Mouse (Mus musculus): ENCODE results near the gene Rnf40. TPM values are rescaled to one million over a fixed set of nuclear protein-coding genes. Genes with fewer than 3 reads are reported as not detected.

The Rnf40 gene
- 10 to 100 TPM; 69.5 to 74.7 TPM for total RNA-seq (2021)
- long read RNA-seq, experiment 1, full-length matches to known transcripts: 78 of 95 reads
- long read RNA-seq, experiment 1, partial matches to known transcripts: 8 of 95 reads
- long read RNA-seq, experiment 1, other reads (novel, unspliced or antisense): 9 of 95 reads
- long read RNA-seq, experiment 2, full-length matches to known transcripts: 68 of 86 reads
- long read RNA-seq, experiment 2, partial matches to known transcripts: 11 of 86 reads
- long read RNA-seq, experiment 2, other reads (novel, unspliced or antisense): 7 of 86 reads

DNA sequence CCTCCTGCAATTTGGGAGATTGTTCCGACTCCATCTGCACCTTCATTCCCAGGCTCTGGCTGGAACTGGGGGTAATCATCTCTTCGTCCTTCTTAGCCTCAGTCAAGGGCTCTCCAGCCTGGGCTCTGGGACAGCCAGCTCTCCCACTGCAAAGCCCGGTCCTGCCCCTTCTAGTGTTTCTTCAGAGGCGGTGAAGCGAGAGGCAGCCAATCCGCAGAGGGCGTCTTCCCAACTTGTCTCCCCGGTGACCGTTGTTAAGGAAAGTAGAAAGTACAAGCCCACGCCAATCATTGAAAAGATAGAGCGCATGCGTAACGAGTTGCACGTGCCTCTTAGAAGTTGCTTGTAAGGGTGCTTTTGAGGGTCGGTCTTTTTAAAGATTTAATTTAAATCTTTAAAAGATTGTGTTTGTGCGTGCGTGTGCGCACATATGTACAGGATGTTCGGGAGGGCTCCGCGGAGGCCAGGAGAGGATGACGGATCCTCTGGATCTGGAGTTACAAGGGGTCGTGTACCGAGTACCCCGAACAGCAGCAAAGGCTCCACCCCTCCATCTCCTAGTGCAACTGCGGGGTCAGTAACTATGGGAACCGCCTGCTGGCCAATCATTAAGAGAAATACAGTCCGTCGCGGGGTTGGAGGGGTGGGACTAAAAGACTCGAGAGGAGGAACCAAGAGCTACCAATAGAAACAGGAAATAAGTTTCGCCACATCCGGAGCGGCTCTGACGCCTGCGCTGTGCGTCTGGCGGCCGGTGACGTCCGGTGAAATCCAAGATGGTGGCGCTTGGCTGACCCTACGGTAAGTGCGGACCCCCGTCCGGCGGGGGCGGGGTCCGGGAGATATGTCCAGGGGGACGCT, at the start of gene Rnf40, which contains the start of gene Ccdc189:
Gene Rnf40, plus strand, starts transcription at position 757 of the 861 bp plus-strand sequence.
Gene Ccdc189, minus strand, starts transcription at position 585 of the 861 bp plus-strand sequence.
- intact Hi-C loops (cut with DNase I): no loop called here
- DNase-seq (ENCODE audit: low spot score in 2 of 2): peak; percentile 95 to 98

- DNase-seq (ENCODE audit: low spot score in 2 of 2): peak in 1 of 2 experiments; percentile 18
- intact Hi-C loops (cut with DNase I): no loop called here
Measured at GRCm38 (mm10) chr7:127541671-127542070, 46.9 kb upstream of the Rnf40 start.

DNA sequence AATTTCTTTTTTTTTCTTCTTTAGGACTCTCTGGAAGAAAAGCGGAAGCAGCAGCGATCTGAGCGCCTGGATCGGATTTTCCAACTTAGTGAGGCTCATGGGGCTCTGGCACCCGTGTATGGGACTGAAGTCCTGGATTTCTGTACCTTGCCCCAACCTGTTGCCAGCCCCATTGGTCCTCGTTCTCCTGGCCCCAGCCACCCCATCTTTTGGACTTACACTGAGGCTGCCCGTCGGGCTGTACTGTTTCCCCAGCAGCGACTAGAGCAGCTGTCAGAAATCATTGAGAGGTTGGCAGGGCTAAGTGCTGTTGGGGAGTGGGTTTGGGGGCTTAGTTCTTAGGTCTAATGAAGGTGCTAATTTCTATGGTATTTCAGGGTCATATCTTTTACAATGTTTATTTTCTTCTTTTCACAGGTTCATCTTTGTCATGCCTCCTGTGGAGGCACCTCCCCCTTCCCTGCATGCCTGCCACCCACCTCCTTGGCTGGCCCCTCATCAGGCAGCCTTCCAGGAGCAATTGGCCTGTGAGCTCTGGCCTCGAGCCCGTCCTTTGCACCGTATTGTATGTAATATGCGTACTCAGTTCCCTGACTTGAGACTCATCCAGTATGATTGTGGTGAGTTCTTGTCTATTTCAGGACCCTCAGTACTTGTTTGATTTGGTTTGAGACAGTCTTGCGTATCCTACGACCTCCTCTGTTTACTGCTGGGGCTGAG, 39.3 kb upstream of the Rnf40 start:
- no peak for DNase-seq (ENCODE audit: low spot score in 2 of 2)

GRCm38 (mm10) chr7:127551558-127551957, 37.0 kb upstream of the Rnf40 start:
- DNase-seq (ENCODE audit: low spot score in 2 of 2): no peak
- intact Hi-C loops (cut with DNase I): no loop called here

More for the DNA sequence above, 39.3 kb upstream of the Rnf40 start:
- intact Hi-C loops (cut with DNase I): no loop called here

DNA sequence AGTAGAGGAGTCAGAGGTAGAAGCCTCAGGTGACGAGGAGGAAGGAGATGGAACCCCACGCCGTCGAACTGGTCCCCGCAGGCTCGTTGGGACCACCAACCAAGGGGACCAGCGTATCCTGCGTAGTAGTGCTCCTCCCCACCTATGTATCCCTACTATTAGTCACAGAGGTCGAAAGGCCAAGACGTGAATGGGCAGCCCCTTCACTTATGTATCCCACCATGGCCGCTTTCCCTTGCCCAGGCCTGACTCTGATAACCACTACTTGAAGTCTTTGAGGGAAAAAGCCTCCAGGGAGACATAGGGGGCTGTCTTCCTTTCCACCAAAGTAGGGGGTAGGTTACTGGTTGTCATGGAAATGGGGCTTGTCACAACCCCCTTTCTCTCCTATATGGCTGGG, 28.0 kb upstream of the Rnf40 start:
- DNase-seq (ENCODE audit: low spot score in 2 of 2): no peak
- intact Hi-C loops (cut with DNase I): loop anchor here (5.0 kb wide), 1 partner anchor 33 kb away; no protein-coding TSS in a partner anchor

- intact Hi-C loops (cut with DNase I): loop anchor here (5.0 kb wide), 1 partner anchor 34 kb away; no protein-coding TSS in a partner anchor
- no peak for DNase-seq (ENCODE audit: low spot score in 2 of 2)
Measured at GRCm38 (mm10) chr7:127561340-127561858, 27.2 kb upstream of the Rnf40 start, which contains the start of gene Tmem265. Gene Tmem265 (plus strand): TSS chr7:127561390.

DNA sequence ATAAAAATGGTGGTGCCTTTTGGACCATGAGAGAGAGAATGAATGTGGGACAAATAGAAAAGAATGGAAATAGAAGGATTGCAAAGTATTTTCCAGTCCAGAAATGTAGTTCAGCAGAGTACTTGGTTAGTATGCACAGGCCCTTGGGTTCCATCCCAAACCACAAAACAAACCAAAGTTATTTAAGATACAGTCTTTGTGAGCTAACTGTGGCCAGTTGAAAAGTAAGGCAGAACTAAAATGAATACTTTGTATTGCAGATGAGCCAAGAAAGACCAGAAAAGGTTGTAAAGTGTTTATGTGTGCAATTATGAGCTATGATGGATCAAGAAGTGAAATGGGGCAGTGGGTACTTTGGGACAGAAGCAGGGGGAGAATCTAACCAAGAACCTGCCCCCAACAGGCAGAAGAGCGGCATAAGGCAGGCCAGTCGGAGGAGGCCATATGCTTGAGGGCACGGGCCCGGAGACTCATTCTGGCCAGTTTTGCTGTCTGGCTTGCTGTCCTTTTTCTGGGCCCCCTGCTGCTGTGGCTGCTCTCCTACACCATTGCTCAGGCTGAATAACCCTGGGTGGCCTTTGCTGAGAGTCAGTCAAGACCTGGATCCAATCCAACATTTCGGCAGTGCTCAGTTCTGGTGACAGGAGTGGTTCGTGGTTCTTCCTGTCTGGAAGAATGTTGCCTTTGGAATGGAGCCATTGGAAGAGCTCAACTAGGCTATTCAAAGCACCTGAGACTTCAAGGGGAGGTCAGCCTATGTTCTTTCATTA, 24.0 kb upstream of the Rnf40 start:
- DNase-seq (ENCODE audit: low spot score in 2 of 2): no peak
- intact Hi-C loops (cut with DNase I): loop anchor here (5.0 kb wide), 1 partner anchor 37 kb away; no protein-coding TSS in a partner anchor

DNA sequence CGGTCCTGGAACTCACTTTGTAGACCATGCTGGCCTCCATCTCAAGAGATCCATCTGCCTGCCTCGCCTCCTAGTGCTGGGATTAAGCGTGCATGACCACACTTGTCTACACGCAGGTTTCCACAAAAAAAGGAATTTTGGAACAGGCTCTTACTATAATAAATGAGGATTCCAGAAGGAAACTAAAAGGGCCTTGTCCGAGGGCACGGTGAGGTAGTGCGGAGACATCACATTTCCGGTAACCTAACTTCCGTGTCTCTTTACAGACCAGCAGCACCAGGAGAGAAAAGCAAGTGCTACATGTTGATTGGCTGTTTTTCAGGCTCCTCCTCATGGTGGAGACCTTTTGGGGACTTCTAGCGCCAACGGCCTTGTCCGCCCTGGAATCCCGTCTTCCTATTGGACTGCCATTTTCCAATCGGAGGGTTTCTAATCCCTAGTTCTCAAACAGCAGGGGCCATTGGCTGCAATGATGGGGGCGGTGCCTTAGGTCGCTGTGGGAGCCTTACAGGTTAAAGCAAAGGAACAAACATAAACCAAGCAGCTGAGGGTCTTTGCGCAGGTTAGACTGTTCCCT, 15.6 kb upstream of the Rnf40 start, which contains the start of gene Phkg2:
Gene Phkg2, plus strand, starts transcription at position 446 of the 577 bp plus-strand sequence.
- DNase-seq (ENCODE audit: low spot score in 2 of 2): peak; percentile 92 to 98
- intact Hi-C loops (cut with DNase I): no loop called here

GRCm38 (mm10) chr7:127573503-127574008, 15.0 kb upstream of the Rnf40 start:
- intact Hi-C loops (cut with DNase I): no loop called here

GRCm38 (mm10) chr7:127574115-127574514, 14.5 kb upstream of the Rnf40 start:
- DNase-seq (ENCODE audit: low spot score in 2 of 2): no peak
- intact Hi-C loops (cut with DNase I): no loop called here

More at GRCm38 (mm10) chr7:127573503-127574008, 15.0 kb upstream of the Rnf40 start:
- DNase-seq (ENCODE audit: low spot score in 2 of 2): no peak

DNA sequence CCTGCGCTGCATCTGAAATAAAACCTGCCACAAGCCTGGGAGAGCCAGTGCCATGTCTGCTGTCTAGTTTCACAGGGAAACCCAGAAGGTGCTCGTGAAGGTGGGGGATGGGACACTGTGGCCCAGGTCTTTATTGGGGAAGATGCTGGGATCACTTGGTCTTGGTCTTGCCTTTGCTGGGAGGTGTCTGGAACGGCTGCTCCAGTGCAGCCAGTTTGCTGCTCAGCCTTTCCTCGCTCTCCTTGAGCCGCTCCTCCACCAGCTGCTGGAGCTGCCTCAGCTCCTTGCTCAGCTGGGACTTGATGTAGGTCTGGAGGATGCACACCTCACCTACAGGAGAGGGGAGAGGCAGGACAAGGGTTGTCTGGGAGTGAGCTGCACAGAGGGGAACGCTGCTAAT, 5.3 kb upstream of the Rnf40 start:
- DNase-seq (ENCODE audit: low spot score in 2 of 2): no peak
- intact Hi-C loops (cut with DNase I): no loop called here

DNA sequence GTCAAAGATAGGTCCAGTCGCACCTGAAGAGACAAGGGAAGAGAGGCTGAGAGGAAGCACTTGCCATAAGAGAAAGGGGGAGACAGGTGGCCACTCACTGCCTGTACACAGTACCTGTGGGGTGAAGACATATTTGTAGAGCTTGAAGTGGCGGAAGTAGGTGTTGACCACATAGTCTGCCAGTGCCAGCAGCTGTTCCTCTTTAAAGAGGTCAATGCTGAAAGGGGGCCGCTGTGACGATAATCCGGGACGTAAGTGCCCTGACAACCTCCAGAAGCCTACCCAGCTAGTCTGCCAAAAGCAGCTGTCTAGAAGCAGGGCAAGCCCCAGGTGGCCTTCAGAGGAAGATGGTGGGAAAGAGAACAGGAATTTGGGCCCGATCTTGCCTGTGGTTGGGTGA, 3.5 kb upstream of the Rnf40 start:
- DNase-seq (ENCODE audit: low spot score in 2 of 2): no peak
- intact Hi-C loops (cut with DNase I): no loop called here

GRCm38 (mm10) chr7:127586149-127586548, 2.4 kb upstream of the Rnf40 start:
- no peak for DNase-seq (ENCODE audit: low spot score in 2 of 2)
- intact Hi-C loops (cut with DNase I): no loop called here

DNA sequence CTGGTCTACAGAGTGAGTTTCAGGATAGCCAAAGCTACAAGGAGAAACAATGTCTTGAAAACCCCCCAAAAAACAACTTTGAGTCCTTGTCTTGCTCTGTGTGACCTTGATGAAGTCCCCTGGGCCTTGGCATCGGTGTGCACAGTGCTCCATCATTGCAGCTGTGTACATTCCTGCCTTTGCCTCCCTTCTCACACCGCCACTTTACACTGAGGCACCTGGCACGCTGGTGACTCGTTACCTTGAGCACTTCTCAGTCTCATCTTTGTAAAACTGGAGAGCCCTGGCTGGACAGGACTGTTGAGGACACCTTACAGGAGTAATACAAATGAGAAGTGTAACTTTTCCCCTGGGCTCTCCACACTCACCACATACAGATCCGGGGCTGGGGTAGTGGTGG, 1.4 kb upstream of the Rnf40 start:
- no peak for DNase-seq (ENCODE audit: low spot score in 2 of 2)
- intact Hi-C loops (cut with DNase I): no loop called here

DNA sequence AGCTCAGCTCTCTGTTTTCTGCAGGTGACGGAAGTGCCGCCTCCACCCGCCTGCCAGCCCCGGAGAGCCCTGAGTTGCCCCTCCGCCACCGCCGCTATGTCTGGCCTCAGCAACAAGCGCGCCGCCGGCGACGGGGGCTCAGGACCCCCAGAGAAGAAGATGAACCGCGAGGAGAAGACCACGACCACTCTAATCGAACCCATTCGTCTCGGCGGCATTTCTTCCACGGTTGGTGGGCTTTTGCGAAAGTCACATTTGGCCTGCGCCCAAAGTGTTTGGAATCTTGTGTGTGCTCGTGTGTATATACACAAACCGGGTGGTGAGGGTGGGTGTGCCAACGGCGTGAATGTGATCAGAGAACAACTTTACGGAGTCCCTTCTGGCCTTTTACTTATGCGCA, 334 bp downstream of the Rnf40 start:
- intact Hi-C loops (cut with DNase I): no loop called here
- DNase-seq (ENCODE audit: low spot score in 2 of 2): no peak

DNA sequence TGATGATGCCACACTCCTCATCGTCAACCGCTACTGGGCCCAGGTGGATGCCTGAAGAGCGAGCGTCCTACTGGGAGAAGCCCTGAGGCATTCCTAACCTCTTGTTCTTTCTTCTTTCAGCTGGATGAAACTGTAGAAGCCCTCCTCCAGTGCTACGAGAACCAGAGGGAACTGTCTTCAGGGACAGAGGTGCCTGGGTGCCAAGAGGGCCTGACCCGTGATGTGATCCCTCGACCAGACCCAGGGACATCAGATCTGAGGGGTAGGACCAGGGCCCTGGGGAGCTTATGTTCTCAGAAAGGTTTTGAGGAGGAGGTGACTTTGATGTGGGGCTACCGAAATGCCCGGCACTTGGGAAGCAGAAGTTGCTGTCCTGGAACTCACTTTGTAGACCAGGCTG, 1.1 kb downstream of the Rnf40 start:
- intact Hi-C loops (cut with DNase I): no loop called here
- no peak for DNase-seq (ENCODE audit: low spot score in 2 of 2)

DNA sequence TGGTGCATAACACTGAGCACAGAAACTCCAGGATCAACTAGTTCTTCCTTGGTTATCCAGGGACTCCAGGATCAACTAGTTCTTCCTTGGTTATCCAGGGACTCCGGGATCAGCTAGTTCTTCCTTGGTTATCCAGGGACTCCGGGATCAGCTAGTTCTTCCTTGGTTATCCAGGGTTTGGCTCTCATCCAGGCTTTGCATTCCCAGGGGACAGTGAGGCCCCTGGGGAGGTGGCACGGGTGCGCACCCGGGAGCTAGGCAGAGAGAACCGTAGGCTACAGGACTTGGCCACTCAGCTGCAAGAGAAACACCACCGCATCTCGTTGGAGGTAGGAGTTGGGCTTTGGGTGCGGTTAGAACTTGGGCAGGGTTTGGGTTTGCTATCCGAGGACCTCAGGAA, 2.5 kb downstream of the Rnf40 start:
- no peak for DNase-seq (ENCODE audit: low spot score in 2 of 2)
- intact Hi-C loops (cut with DNase I): no loop called here

GRCm38 (mm10) chr7:127592575-127592974, 4.0 kb downstream of the Rnf40 start:
- DNase-seq (ENCODE audit: low spot score in 2 of 2): no peak
- intact Hi-C loops (cut with DNase I): no loop called here

Measured in left cerebral cortex, postnatal 14 days (tissue).